Mouse (Mus musculus): ENCODE measurements at regions not wholly inside any gene's neighbourhood (a gene's known extent, or its start where the extent isn't known, plus 50 kb on each side); places are given as distances from the start of the nearest gene placed in this dataset.

DNA sequence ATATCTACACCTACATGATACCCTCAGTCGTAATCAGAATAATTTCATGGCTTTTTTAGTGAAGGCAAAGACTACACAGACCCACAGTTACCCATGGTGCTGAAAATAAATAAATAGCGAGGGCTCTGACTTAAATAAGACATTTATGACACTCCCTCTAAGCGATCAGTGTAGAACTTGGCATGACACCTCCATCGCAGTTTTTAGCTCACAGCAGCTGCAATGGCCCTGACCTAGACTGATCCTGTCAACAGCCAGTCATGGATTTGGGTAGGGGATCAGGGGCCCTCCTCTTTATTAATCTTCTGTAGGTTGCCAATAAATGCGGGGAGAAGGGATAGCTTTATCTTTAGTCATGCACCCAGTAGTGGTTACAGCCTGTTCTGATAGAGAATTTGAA, 494.1 kb downstream of the Epha3 start:
- no peak overlapping the region for H3K4me2 ChIP-seq (ENCODE audit: low read depth, low read length)
- no peaks in the 10 kb centered on the region for H3K27me3 ChIP-seq (ENCODE audit: control insufficient read depth, insufficient read depth, low read length)
- H3K9me3 ChIP-seq (replicated peaks; ENCODE audit: control insufficient read depth, low read length) = no peaks in the 10 kb centered on the region
- 89% methylated on average over 5 of the region's 5 CpGs for WGBS
- no peak overlapping the region for H3K27ac ChIP-seq (replicated peaks; ENCODE audit: low read depth, low read length)
- H3K4me3 ChIP-seq (ENCODE audit: low read depth, low read length) = no peak overlapping the region
- no peaks in the 10 kb centered on the region for H3K4me1 ChIP-seq (ENCODE audit: control insufficient read depth, insufficient read depth, low read length)
- DNase-seq (ENCODE audit: low spot score) (no peak), ATAC-seq (replicated peaks; ENCODE audit: insufficient number of reproducible peaks, low FRiP score, low TSS enrichment, low read depth) (no peak)
- H3K9ac ChIP-seq (replicated peaks; ENCODE audit: low read length) = no peak overlapping the region
- H3K36me3 ChIP-seq (replicated peaks; ENCODE audit: control insufficient read depth, insufficient read depth, low read depth, low read length) = no peaks in the 10 kb centered on the region

DNA sequence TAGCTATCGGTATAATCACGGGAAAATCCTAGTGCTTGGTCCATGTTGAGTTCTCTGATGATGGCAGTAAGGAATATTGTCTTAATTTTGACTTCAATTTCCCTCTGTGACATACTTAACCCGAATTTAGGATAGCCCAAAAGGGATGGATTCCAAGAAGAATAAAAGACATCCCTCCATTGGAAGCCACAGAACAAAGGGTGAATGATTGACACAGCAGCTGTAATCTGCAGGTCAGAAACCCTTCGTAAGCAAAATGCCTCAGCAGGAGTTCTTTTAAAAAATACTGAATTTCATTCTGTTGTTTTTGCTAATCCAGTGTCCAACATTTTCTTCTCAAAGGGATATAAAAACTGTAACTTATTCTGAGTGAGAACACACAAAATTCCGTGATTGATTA, 492.7 kb downstream of the Epha3 start:
- Histone ChIP-seq H3K4me1 (ENCODE audit: control insufficient read depth, insufficient read depth, low read length) (no peaks in the 10 kb centered on the region), H3K4me2 (ENCODE audit: low read depth, low read length) (no peak overlapping the region), H3K27me3 (ENCODE audit: control insufficient read depth, insufficient read depth, low read length) (no peaks in the 10 kb centered on the region), H3K9me3 (replicated peaks; ENCODE audit: control insufficient read depth, low read length) (no peaks in the 10 kb centered on the region), H3K4me3 (ENCODE audit: low read depth, low read length) (no peak overlapping the region), H3K36me3 (replicated peaks; ENCODE audit: control insufficient read depth, insufficient read depth, low read depth, low read length) (no peaks in the 10 kb centered on the region), H3K9ac (replicated peaks; ENCODE audit: low read length) (no peak overlapping the region), H3K27ac (replicated peaks; ENCODE audit: low read depth, low read length) (no peak overlapping the region)
- ATAC-seq (replicated peaks; ENCODE audit: insufficient number of reproducible peaks, low FRiP score, low TSS enrichment, low read depth) (no peak), DNase-seq (ENCODE audit: low spot score) (no peak)
- 68% methylated on average over 5 of the region's 5 CpGs for WGBS

DNA sequence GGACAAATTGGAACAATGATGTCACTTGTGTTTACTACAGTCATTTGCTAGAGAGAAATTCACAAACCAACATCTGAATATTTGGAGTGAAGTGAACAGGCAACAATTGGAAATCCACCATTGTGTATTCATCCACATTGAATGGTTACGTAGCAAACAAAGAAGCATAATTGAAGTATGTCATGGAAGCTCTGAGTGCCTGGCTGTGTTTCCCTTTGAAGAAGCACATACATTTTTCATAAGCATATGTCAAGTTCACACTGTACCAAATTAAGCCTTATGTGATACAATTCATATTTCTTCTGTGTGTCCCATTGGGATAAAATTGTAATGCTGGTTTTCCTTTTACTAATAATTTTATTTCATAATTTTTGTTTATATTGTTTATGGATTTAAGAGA, 459.0 kb downstream of the Epha3 start:
- Histone ChIP-seq H3K36me3 (replicated peaks; ENCODE audit: control insufficient read depth, insufficient read depth, low read depth, low read length) (no peaks in the 10 kb centered on the region), H3K9me3 (replicated peaks; ENCODE audit: control insufficient read depth, low read length) (no peaks in the 10 kb centered on the region), H3K27ac (replicated peaks; ENCODE audit: low read depth, low read length) (no peak overlapping the region), H3K4me2 (ENCODE audit: low read depth, low read length) (no peak overlapping the region), H3K4me1 (ENCODE audit: control insufficient read depth, insufficient read depth, low read length) (no peaks in the 10 kb centered on the region), H3K4me3 (ENCODE audit: low read depth, low read length) (no peak overlapping the region), H3K9ac (replicated peaks; ENCODE audit: low read length) (no peak overlapping the region), H3K27me3 (ENCODE audit: control insufficient read depth, insufficient read depth, low read length) (no peaks in the 10 kb centered on the region)
- no peak for ATAC-seq (replicated peaks; ENCODE audit: insufficient number of reproducible peaks, low FRiP score, low TSS enrichment, low read depth)
- 74% methylated on average over 1 of the region's 1 CpGs for WGBS
- DNase-seq (ENCODE audit: low spot score) = no peak

DNA sequence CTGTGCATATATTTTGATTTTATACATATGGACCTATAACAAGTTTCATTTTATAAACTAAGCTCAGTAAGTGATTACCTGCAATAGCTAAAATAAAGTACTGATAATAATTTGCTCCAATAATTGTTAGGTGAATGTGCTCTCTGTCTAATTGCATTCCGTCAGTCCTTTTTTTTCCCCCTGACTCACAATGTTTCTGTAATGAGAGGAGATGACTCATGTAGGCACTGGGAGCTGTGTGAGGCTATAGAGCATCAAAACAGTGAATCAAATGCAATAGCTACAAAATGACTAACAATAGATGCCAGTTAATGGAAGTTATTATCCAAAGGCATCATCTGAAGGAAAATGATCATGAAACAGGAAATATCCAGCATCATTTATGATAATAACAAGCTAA, 451.3 kb downstream of the Epha3 start:
- H3K9me3 ChIP-seq (replicated peaks; ENCODE audit: control insufficient read depth, low read length) = no peaks in the 10 kb centered on the region
- H3K9ac ChIP-seq (replicated peaks; ENCODE audit: low read length) = no peak overlapping the region
- no peaks in the 10 kb centered on the region for H3K4me1 ChIP-seq (ENCODE audit: control insufficient read depth, insufficient read depth, low read length)
- DNase-seq (ENCODE audit: low spot score) (no peak), ATAC-seq (replicated peaks; ENCODE audit: insufficient number of reproducible peaks, low FRiP score, low TSS enrichment, low read depth) (no peak)
- H3K36me3 ChIP-seq (replicated peaks; ENCODE audit: control insufficient read depth, insufficient read depth, low read depth, low read length) = no peaks in the 10 kb centered on the region
- H3K27ac ChIP-seq (replicated peaks; ENCODE audit: low read depth, low read length) = no peak overlapping the region
- H3K4me3 ChIP-seq (ENCODE audit: low read depth, low read length) = no peak overlapping the region
- H3K27me3 ChIP-seq (ENCODE audit: control insufficient read depth, insufficient read depth, low read length) = no peaks in the 10 kb centered on the region
- 80% methylated on average over 1 of the region's 1 CpGs for WGBS
- no peak overlapping the region for H3K4me2 ChIP-seq (ENCODE audit: low read depth, low read length)

DNA sequence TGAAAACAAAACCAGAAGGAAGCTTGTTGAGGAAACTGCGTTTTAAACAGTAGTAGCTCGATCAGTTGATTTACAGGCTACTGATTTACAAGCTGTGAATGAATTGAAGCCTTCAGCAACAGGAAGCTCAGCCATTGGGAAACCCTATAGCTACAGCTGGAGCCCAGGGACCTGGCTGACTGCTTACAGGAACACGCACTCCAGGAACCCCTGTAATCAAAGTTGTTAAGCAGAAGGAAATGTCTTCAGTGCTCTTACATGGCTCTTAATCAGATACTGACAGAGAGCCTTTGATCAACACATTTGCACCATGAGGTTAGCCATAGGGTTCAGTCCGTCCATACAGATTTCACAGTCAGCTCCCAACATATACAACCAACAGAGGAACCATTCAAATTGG, 411.7 kb downstream of the Epha3 start:
- DNase-seq (ENCODE audit: low spot score) (peak; percentile 23), ATAC-seq (replicated peaks; ENCODE audit: insufficient number of reproducible peaks, low FRiP score, low TSS enrichment, low read depth) (no peak)
- 46% methylated on average over 4 of the region's 4 CpGs for WGBS
- Histone ChIP-seq H3K9me3 (replicated peaks; ENCODE audit: control insufficient read depth, low read length) (no peaks in the 10 kb centered on the region), H3K27me3 (ENCODE audit: control insufficient read depth, insufficient read depth, low read length) (no peaks in the 10 kb centered on the region), H3K4me2 (ENCODE audit: low read depth, low read length) (no peak overlapping the region), H3K4me3 (ENCODE audit: low read depth, low read length) (no peak overlapping the region), H3K9ac (replicated peaks; ENCODE audit: low read length) (no peak overlapping the region), H3K36me3 (replicated peaks; ENCODE audit: control insufficient read depth, insufficient read depth, low read depth, low read length) (no peaks in the 10 kb centered on the region), H3K4me1 (ENCODE audit: control insufficient read depth, insufficient read depth, low read length) (no peaks in the 10 kb centered on the region), H3K27ac (replicated peaks; ENCODE audit: low read depth, low read length) (no peak overlapping the region)

DNA sequence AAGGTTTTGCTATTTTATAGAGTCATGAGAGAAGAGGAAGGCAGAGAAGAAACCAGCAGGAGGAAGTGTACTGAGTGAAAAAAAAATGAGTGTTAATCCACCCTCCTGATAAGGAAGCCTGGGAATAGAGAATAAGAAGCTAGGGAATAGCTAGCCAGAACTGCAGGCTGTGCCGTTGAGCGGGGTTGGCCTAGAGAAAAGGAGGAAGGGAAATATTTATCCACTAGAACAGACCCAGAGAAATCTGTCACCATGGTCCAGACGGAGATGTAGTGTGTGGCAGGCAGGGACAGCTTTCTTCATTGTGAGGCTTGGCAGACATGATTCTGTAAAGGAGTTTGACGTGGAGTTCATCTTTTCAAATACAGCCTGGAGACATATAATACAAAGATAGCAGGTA, 397.4 kb downstream of the Epha3 start:
- no peaks in the 10 kb centered on the region for H3K36me3 ChIP-seq (replicated peaks; ENCODE audit: control insufficient read depth, insufficient read depth, low read depth, low read length)
- H3K4me1 ChIP-seq (ENCODE audit: control insufficient read depth, insufficient read depth, low read length) = no peaks in the 10 kb centered on the region
- no peak overlapping the region for H3K27ac ChIP-seq (replicated peaks; ENCODE audit: low read depth, low read length)
- WGBS = 66% methylated on average over 4 of the region's 4 CpGs
- no peak for DNase-seq (ENCODE audit: low spot score)
- no peaks in the 10 kb centered on the region for H3K27me3 ChIP-seq (ENCODE audit: control insufficient read depth, insufficient read depth, low read length)
- no peak overlapping the region for H3K4me3 ChIP-seq (ENCODE audit: low read depth, low read length)
- H3K4me2 ChIP-seq (ENCODE audit: low read depth, low read length) = no peak overlapping the region
- H3K9ac ChIP-seq (replicated peaks; ENCODE audit: low read length) = no peak overlapping the region
- ATAC-seq (replicated peaks; ENCODE audit: insufficient number of reproducible peaks, low FRiP score, low TSS enrichment, low read depth) = no peak
- no peaks in the 10 kb centered on the region for H3K9me3 ChIP-seq (replicated peaks; ENCODE audit: control insufficient read depth, low read length)

DNA sequence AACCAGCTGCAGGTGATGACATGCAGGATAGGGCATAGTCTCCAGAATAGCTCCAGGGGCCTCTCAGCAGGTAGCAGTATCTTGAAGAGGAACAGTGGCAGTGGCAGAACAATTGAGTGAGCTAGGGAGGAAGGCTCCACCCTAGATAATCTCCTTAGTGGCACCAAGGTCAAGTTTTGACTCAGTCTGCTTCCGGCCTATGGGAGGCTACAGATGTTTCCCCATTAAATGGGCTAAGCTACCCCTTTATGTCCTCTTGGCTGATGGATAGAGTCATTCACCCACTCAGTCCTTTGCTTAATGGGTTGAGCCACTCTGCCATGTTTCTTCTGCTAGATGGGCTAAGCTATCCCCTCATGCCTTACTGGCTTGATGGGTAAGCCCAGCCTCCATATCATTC, 395.1 kb downstream of the Epha3 start:
- Histone ChIP-seq H3K27me3 (ENCODE audit: control insufficient read depth, insufficient read depth, low read length) (no peaks in the 10 kb centered on the region), H3K9ac (replicated peaks; ENCODE audit: low read length) (no peak overlapping the region), H3K36me3 (replicated peaks; ENCODE audit: control insufficient read depth, insufficient read depth, low read depth, low read length) (no peaks in the 10 kb centered on the region), H3K9me3 (replicated peaks; ENCODE audit: control insufficient read depth, low read length) (no peaks in the 10 kb centered on the region), H3K4me2 (ENCODE audit: low read depth, low read length) (no peak overlapping the region), H3K4me1 (ENCODE audit: control insufficient read depth, insufficient read depth, low read length) (no peaks in the 10 kb centered on the region), H3K4me3 (ENCODE audit: low read depth, low read length) (no peak overlapping the region), H3K27ac (replicated peaks; ENCODE audit: low read depth, low read length) (no peak overlapping the region)
- DNase-seq (ENCODE audit: low spot score) (no peak), ATAC-seq (replicated peaks; ENCODE audit: insufficient number of reproducible peaks, low FRiP score, low TSS enrichment, low read depth) (no peak)
- 94% methylated on average over 1 of the region's 1 CpGs for WGBS
